Mouse (Mus musculus) CH12.LX (cell line): ENCODE data around the gene Egln1. TPM values are rescaled to one million over a fixed set of nuclear protein-coding genes. Genes with fewer than 3 reads are reported as not detected.

ENCODE experiments used
- DNase-seq: peaks from one replicate; pipeline ENCODE4 v3.0.0-alpha.2; 2013; ENCODE audit errors: extremely low read depth
- H3K27ac ChIP-seq: 2 replicates; pipeline ENCODE4 v1.5.1; 2012; ENCODE audit warnings: low read depth, mild to moderate bottlenecking, control low read depth, moderate library complexity; ENCODE audit not compliant: insufficient read depth
- H3K27me3 ChIP-seq: replicated peaks from 2 replicates; pipeline ENCODE3; 2012; ENCODE audit warnings: inconsistent platforms
- H3K36me3 ChIP-seq, 2 experiments: replicated peaks in 1 of 2; 2 replicates each; pipeline versions ENCODE3 to v1.6.1; 2012; ENCODE audit warnings: inconsistent platforms in 1 of 2, low read length in 1 of 2, mild to moderate bottlenecking in 1 of 2, mixed read lengths in 1 of 2, moderate library complexity in 1 of 2; ENCODE audit not compliant: control insufficient read depth in 1 of 2, insufficient read depth in 1 of 2
- H3K4me1 ChIP-seq, 2 experiments: 2 replicates each; pipeline ENCODE4 v1.6.1; 2012; ENCODE audit warnings: inconsistent platforms in 1 of 2, moderate library complexity in 1 of 2; ENCODE audit not compliant: insufficient read depth in 2 of 2, control insufficient read depth in 1 of 2
- H3K4me2 ChIP-seq: 2 replicates; pipeline ENCODE4 v1.6.1; 2012; ENCODE audit warnings: low read depth, mild to moderate bottlenecking, control low read depth; ENCODE audit not compliant: poor library complexity, insufficient read depth, severe bottlenecking
- H3K4me3 ChIP-seq, 3 experiments: fragments of 150-350 bp in 1 of 3; sonication (generic) in 1 of 3; replicated peaks in 1 of 3; 2 replicates each; pipeline versions ENCODE3 to v1.5.1; 2011 to 2012; ENCODE audit warnings: low read depth in 2 of 3, low read length in 2 of 3, mild to moderate bottlenecking in 2 of 3, moderate library complexity in 2 of 3, control low read depth in 1 of 3, improper control_type of control experiment in 1 of 3, inconsistent platforms in 1 of 3, mixed read lengths in 1 of 3; ENCODE audit not compliant: poor library complexity in 1 of 3
- H3K79me2 ChIP-seq: replicated peaks from 2 replicates; pipeline ENCODE4 v1.6.1; 2012; ENCODE audit warnings: mild to moderate bottlenecking, moderate library complexity; ENCODE audit not compliant: control insufficient read depth, poor library complexity, insufficient read depth, severe bottlenecking; ENCODE audit errors: extremely low read depth
- H3K9ac ChIP-seq: 2 replicates; pipeline ENCODE4 v1.6.1; 2012; ENCODE audit warnings: low read depth, mild to moderate bottlenecking, control low read depth, moderate library complexity; ENCODE audit not compliant: insufficient read depth
- H3K9me3 ChIP-seq: replicated peaks from 2 replicates; pipeline ENCODE3; 2012; ENCODE audit warnings: low read length, inconsistent platforms, mixed read lengths
- CTCF ChIP-seq, 2 experiments: IDR thresholded peaks in 1 of 2; conservative IDR thresholded peaks in 1 of 2; 2 replicates each; pipeline ENCODE4 v1.5.1; 2011 to 2012; ENCODE audit warnings: low read depth in 2 of 2, low read length in 2 of 2, improper control_type of control experiment in 1 of 2, inconsistent platforms in 1 of 2, mild to moderate bottlenecking in 1 of 2, moderate library complexity in 1 of 2
- ELF1 ChIP-seq: IDR thresholded peaks from 2 replicates; pipeline ENCODE4 v1.6.1; 2014; ENCODE audit warnings: low read depth, mild to moderate bottlenecking, inconsistent platforms, low read length, improper control_type of control experiment
- EP300 ChIP-seq: IDR thresholded peaks from 2 replicates; pipeline ENCODE4 v1.6.1; 2011; ENCODE audit warnings: low read length, improper control_type of control experiment
- GABPA ChIP-seq: IDR thresholded peaks from 2 replicates; pipeline ENCODE4 v1.6.1; 2012; ENCODE audit warnings: low read depth, low read length, improper control_type of control experiment, inconsistent platforms; ENCODE audit not compliant: insufficient replicate concordance
- JUN ChIP-seq: IDR thresholded peaks from 2 replicates; pipeline ENCODE4 v1.6.1; 2011; ENCODE audit warnings: low read depth, mild to moderate bottlenecking, low read length, improper control_type of control experiment, moderate library complexity; ENCODE audit not compliant: insufficient read depth
- JUND ChIP-seq: conservative IDR thresholded peaks from 2 replicates; pipeline ENCODE4 v1.6.1; 2011; ENCODE audit warnings: low read depth, low read length, improper control_type of control experiment
- MAFK ChIP-seq: IDR thresholded peaks from 2 replicates; pipeline ENCODE4 v1.6.1; 2011; ENCODE audit warnings: low read length, improper control_type of control experiment; ENCODE audit not compliant: insufficient replicate concordance
- MAX ChIP-seq: IDR thresholded peaks from 2 replicates; pipeline ENCODE4 v1.6.1; 2011; ENCODE audit warnings: low read length, improper control_type of control experiment
- MAZ ChIP-seq: IDR thresholded peaks from 2 replicates; pipeline ENCODE4 v1.6.1; 2012; ENCODE audit warnings: low read depth, mild to moderate bottlenecking, inconsistent platforms, low read length, improper control_type of control experiment, moderate library complexity
- PAX5 ChIP-seq: IDR thresholded peaks from 2 replicates; pipeline ENCODE4 v1.6.1; 2012; ENCODE audit warnings: low read length, inconsistent platforms, mixed read lengths
- SMC3 ChIP-seq: IDR thresholded peaks from 2 replicates; pipeline ENCODE4 v1.6.1; 2011; ENCODE audit warnings: low read depth, low read length, improper control_type of control experiment
- UBTF ChIP-seq: IDR thresholded peaks from 2 replicates; pipeline ENCODE4 v1.6.1; 2012; ENCODE audit warnings: low read depth, mild to moderate bottlenecking, inconsistent platforms, low read length, improper control_type of control experiment, moderate library complexity
- USF1 ChIP-seq: IDR thresholded peaks from 2 replicates; pipeline ENCODE4 v1.6.1; 2014; ENCODE audit warnings: low read depth, mild to moderate bottlenecking, inconsistent platforms, low read length, improper control_type of control experiment
- USF2 ChIP-seq: conservative IDR thresholded peaks from 2 replicates; pipeline ENCODE4 v1.6.1; 2011; ENCODE audit warnings: low read depth, low read length, improper control_type of control experiment
- ZC3H11A ChIP-seq: IDR thresholded peaks from 2 replicates; pipeline ENCODE4 v1.6.1; 2012; ENCODE audit warnings: low read depth, mild to moderate bottlenecking, inconsistent platforms, low read length, improper control_type of control experiment
- ZNF384 ChIP-seq: IDR thresholded peaks from 2 replicates; pipeline ENCODE4 v1.6.1; 2012; ENCODE audit warnings: low read depth, low read length, improper control_type of control experiment, inconsistent platforms
- dilution Hi-C: fragments of 300-500 bp; cut with MboI; formaldehyde crosslinking; loops from 2 replicates; pipeline ENCODE4 v1.14.3; 2020; ENCODE audit warnings: low sequenced_read_pairs; ENCODE audit not compliant: extremely low pct_unique_long_range_greater_than_20kb, extremely low pct_ligation_motif_present
- in situ Hi-C: fragments of 300-500 bp; cut with MboI; formaldehyde crosslinking; loops from 3 replicates; pipeline ENCODE4 v1.14.3; 2019; ENCODE audit warnings: low sequenced_read_pairs, low pct_ligation_motif_present, low pct_unique_long_range_greater_than_20kb, mixed read lengths
- polyA plus RNA-seq: library from polyadenylated mRNA; unstranded; fragments of >175 nt; gene quantifications from 2 replicates; pipeline ENCODE4 v1.2.1, GENCODE M21; 2012; ENCODE audit warnings: low read depth; ENCODE audit not compliant: insufficient read length
- total RNA-seq, 2 experiments: library from RNA; depleted of rRNA; stranded (reverse); fragments of 300-350 nt in 1 of 2; fragments of >200 nt in 1 of 2; gene quantifications; 2 replicates each; pipeline ENCODE4 v1.2.3; 2012 to 2014

Gene Egln1
- total and polyA plus RNA-seq, 3 experiments = 19.0 to 34.7 (median 31.0) TPM

DNA sequence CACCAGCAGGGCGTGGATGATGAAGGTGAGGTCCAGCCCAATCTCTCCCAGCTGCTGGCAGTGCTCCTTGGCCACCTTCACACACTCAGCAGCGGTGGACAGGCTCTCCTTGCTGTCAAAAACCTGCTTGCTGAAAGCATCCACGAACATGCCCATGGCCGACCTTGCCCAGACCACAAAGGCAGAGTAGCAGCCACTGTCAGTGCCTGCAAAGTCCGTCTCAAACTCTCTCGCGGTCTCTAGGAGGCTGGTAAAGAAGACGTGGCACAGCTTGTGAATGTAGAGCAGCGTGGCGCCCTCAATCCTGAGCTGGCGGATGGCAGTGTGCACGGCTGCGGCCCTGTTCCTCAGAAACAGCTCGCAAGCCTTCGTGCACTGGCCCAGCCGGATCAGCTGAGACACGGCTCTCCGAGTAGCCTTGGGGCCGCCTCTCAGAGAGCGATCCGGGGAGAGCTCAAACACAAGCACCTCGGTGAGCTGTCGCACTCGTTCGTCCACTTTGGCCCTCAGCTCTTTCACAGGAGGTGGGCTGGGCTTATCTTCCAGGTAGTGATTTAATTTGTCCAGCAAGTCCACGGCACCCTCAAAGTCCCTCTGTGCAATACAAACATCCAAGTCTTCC lies 53.0 kb downstream of the Egln1 start:
- DNase-seq = no peak
- H3K4me2 ChIP-seq = peak overlapping the region; percentile 45
- peaks cover 28% of the 10 kb centered on the region for H3K79me2 ChIP-seq
- peaks cover 30 to 70% of the 10 kb centered on the region in 2 experiments for H3K36me3 ChIP-seq
- H3K9ac ChIP-seq = no peak overlapping the region
- H3K4me1 ChIP-seq = peaks cover 15 to 43% of the 10 kb centered on the region in 2 experiments
- dilution Hi-C loops (no loop called here), in situ Hi-C loops (no loop called here)
- H3K27me3 ChIP-seq = no peaks in the 10 kb centered on the region
- H3K4me3 ChIP-seq = peak overlapping the region in 2 of 3 experiments; percentile 93 to 97
- H3K9me3 ChIP-seq = no peaks in the 10 kb centered on the region
- no peak overlapping the region for H3K27ac ChIP-seq
- no peak for TF ChIP-seq MAX
- no peak for TF ChIP-seq USF2
- no peak for TF ChIP-seq ELF1
- no peak for TF ChIP-seq PAX5
- no peak for TF ChIP-seq ZNF384
- TF ChIP-seq JUND = no peak
- TF ChIP-seq EP300 = no peak
- TF ChIP-seq SMC3 = no peak
- TF ChIP-seq UBTF = no peak
- no peak for TF ChIP-seq MAZ

DNA sequence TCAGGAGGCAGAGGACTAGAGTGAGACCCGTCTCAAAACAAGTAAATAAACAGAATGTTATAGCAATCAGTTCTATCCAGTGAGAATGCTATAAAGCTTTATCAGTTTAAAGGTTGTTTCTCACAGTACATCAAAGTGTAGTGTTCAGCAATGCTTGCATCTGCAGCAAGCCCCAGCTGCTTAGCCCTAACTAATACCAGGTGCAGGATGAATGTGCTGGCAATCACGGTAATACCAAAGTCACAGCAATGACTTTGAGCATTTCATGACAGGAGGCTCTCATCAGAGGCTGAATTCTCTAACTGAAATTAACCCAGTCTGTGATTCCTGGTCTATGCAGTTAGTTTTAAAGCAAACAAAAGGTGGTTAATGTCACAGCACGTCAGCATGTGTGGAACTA lies 56.5 kb downstream of the Egln1 start:
- dilution Hi-C loops (no loop called here), in situ Hi-C loops (no loop called here)
- DNase-seq = no peak
- Histone ChIP-seq H3K27ac (no peak overlapping the region), H3K9ac (no peak overlapping the region), H3K27me3 (no peaks in the 10 kb centered on the region), H3K36me3 (peaks cover 51 to 84% of the 10 kb centered on the region in 2 experiments), H3K4me3 (no peak overlapping the region), H3K79me2 (peaks cover 10% of the 10 kb centered on the region), H3K4me1 (peaks cover 12 to 34% of the 10 kb centered on the region in 2 experiments), H3K9me3 (peaks cover 4% of the 10 kb centered on the region), H3K4me2 (no peak overlapping the region)
- TF ChIP-seq CTCF (conservative IDR thresholded peaks at IDR 0.05 in 1 of 2, IDR thresholded peaks at IDR 0.05 in 1 of 2; ENCODE audit: low read depth in 2 of 2, low read length in 2 of 2) (no peak), USF1 (no peak), MAFK (no peak), JUND (no peak), SMC3 (no peak)

DNA sequence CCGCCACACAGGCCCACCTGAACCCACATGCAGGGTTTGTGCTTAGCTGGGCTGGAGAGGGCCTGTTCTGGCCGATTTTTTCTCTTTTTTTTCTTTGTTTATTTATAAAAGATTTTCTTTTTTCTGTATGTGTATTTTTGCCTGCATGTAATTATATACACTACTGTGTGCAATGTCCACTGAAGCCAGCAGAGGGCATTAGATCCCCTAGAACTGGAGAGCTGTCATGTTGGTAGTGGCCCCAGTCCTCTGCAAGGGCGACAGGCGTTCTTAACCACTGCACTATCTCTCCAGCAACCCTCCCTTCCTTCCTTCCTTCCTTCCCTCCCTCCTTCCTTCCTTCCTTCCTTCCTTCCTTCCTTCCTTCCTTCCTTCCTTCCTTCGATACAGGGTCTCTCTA lies 60.7 kb downstream of the Egln1 start:
- H3K4me1 ChIP-seq = peaks cover 0 to 6% of the 10 kb centered on the region in 2 experiments; a peak in 1 of 4 replicates
- no peaks in the 10 kb centered on the region for H3K79me2 ChIP-seq
- no peak for TF ChIP-seq ZC3H11A
- TF ChIP-seq SMC3 = no peak
- no peak for TF ChIP-seq JUN
- peak in 1 of 2 experiments; percentile 31; a peak in 1 of 4 replicates for TF ChIP-seq CTCF (conservative IDR thresholded peaks at IDR 0.05 in 1 of 2, IDR thresholded peaks at IDR 0.05 in 1 of 2; ENCODE audit: low read depth in 2 of 2, low read length in 2 of 2)
- TF ChIP-seq GABPA = no peak
- dilution Hi-C loops (no loop called here), in situ Hi-C loops (no loop called here)
- H3K27ac ChIP-seq = no peak overlapping the region
- DNase-seq = no peak
- no peak overlapping the region for H3K4me2 ChIP-seq
- H3K9ac ChIP-seq = no peak overlapping the region
- no peak overlapping the region for H3K4me3 ChIP-seq
- H3K36me3 ChIP-seq = peaks cover 77 to 97% of the 10 kb centered on the region in 2 experiments
- H3K27me3 ChIP-seq = no peaks in the 10 kb centered on the region
- peaks cover 8% of the 10 kb centered on the region for H3K9me3 ChIP-seq
